Comparison of ENCODE assay signal across 17 mouse cellular contexts in the genomic region with DNA sequence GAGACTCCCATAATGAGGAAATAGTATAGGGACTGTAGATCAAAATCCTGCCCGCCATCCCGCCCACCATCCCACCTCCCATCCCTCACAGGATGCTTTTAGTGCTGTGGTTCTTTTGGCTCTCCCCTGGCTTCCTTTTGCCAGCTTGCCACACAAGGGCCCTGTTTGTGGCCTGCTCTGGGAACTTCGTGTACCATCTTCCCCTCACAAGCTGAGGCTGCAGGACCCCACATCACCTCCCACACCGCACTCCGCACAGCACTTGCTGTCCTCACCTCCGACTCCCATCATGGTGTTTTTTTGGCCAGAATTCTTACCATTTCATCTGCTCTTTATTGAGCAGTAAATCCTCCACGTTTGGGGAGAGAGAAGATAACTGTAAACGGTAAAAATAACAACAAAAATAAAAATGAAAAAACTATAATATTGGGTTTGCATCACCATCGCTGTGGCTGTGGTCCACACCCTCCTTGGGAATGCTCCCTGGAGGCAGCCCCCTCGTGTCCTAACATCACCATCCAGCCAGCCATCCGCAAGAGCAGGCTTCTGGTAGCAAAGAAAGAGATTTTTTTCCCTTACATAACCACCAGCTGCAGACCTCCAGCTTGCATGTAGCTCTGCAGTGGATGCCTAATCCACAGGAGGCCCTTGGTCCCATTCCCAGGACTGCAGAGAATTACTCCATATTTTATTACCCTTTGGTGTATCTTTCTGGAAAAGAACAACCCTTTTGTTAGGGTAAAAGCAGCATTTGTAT. TPM values are rescaled to one million over a fixed set of nuclear protein-coding genes. Genes with fewer than 3 reads are reported as not detected.
A peak's percentile ranks its signal among the peaks of the same experiment; 100 is the strongest.
DNase-seq lines count a peak whose midpoint lies in the region; ATAC-seq lines count a peak whose summit lies in the region.
"Had no signal": no experiment of that assay in that cellular context is flagged by ENCODE, and none has a peak within 500 bp of the region (broad histone marks: within the 10 kb centered on the region; RNA-seq: fewer than 3 reads in every experiment).

No protein-coding gene starts in this region.

- ATAC-seq in midbrain, embryonic 16.5 days: no peak
- no peak for ATAC-seq in midbrain, embryonic 13.5 days
- ATAC-seq: hindbrain, postnatal 0 days had no signal

- no peaks in the 10 kb centered on the region; the same call in 1 of the 2 replicates for H3K4me1 ChIP-seq in midbrain, embryonic 16.5 days (ENCODE audit: control insufficient read depth, insufficient read depth, low read length)
- peaks cover 2% of the 10 kb centered on the region; the same call in 1 of the 2 replicates for H3K4me1 ChIP-seq in midbrain, embryonic 13.5 days (replicated peaks)

- 86% methylated on average over 11 of the region's 11 CpGs for WGBS in midbrain, embryonic 16.5 days
- whole genome bisulfite sequencing in midbrain, embryonic 13.5 days: 88% methylated on average over 11 of the region's 11 CpGs

- H3K4me2 ChIP-seq in midbrain, embryonic 16.5 days (ENCODE audit: low read length): no peak overlapping the region
- no peak overlapping the region for H3K4me2 ChIP-seq in midbrain, embryonic 13.5 days (replicated peaks)
- H3K4me2 ChIP-seq: embryonic facial prominence, embryonic 15.5 days had no signal

- H3K9ac ChIP-seq in midbrain, embryonic 16.5 days (ENCODE audit: low read depth, low read length): peak overlapping the region; percentile 1; the same call in 1 of the 2 replicates
- H3K9ac ChIP-seq in midbrain, embryonic 13.5 days (replicated peaks): no peak overlapping the region
- H3K9ac ChIP-seq: embryonic facial prominence, embryonic 15.5 days had no signal

- no peak overlapping the region for H3K27ac ChIP-seq in midbrain, embryonic 16.5 days (ENCODE audit: low read length)
- H3K27ac ChIP-seq in midbrain, embryonic 13.5 days: no peak overlapping the region
- H3K27ac ChIP-seq: embryonic facial prominence, embryonic 15.5 days; forebrain, embryonic 10.5 days; hindbrain, postnatal 0 days had no signal

- H3K36me3 ChIP-seq in midbrain, embryonic 16.5 days (ENCODE audit: control insufficient read depth, insufficient read depth, low read length): no peaks in the 10 kb centered on the region
- H3K36me3 ChIP-seq in midbrain, embryonic 13.5 days: no peaks in the 10 kb centered on the region
- H3K36me3 ChIP-seq: embryonic facial prominence, embryonic 15.5 days; forebrain, embryonic 10.5 days had no signal

- H3K27me3 ChIP-seq in midbrain, embryonic 16.5 days (ENCODE audit: control insufficient read depth, insufficient read depth, low read depth, low read length): no peaks in the 10 kb centered on the region
- H3K27me3 ChIP-seq in midbrain, embryonic 13.5 days: no peaks in the 10 kb centered on the region
- H3K27me3 ChIP-seq: embryonic facial prominence, embryonic 15.5 days had no signal

- intact Hi-C loops in heart, postnatal 10 days (cut with DNase I): no loop called here
- intact Hi-C loops in heart, postnatal 25 days (cut with DNase I): no loop called here

- no peaks in the 10 kb centered on the region for H3K9me3 ChIP-seq in midbrain, embryonic 16.5 days (replicated peaks; ENCODE audit: control insufficient read depth, low read length, poor library complexity, severe bottlenecking)
- H3K9me3 ChIP-seq in midbrain, embryonic 13.5 days: no peaks in the 10 kb centered on the region
- H3K9me3 ChIP-seq: embryonic facial prominence, embryonic 15.5 days; forebrain, embryonic 10.5 days had no signal

- no peak overlapping the region for H3K4me3 ChIP-seq in midbrain, embryonic 16.5 days (ENCODE audit: low read depth, low read length)
- H3K4me3 ChIP-seq in midbrain, embryonic 13.5 days (replicated peaks): no peak overlapping the region
- H3K4me3 ChIP-seq: embryonic facial prominence, embryonic 15.5 days; forebrain, embryonic 10.5 days had no signal

- peak; percentile 18 to 31 for DNase-seq in heart, postnatal 10 days
- DNase-seq in heart, postnatal 25 days (ENCODE audit: low spot score): no peak
- DNase-seq in gastrocnemius, postnatal 25 days: peak; percentile 51
- peak; percentile 61 for DNase-seq in skeletal muscle tissue, adult 2 months (ENCODE audit: low read depth, low spot score)
- no peak for DNase-seq in adrenal gland, postnatal 10 days
- DNase-seq: embryo, embryonic 11 days; heart, adult 18-20 months; kidney, adult 11 months; kidney, postnatal 14 days; lung, adult 18-20 months; spleen, adult 18-20 months; thymus, adult 2 months had no signal

RNA-seq across cellular contexts. Expression of gene Pepd, which starts 51.9 kb away (rescaled TPM):
- total RNA-seq in heart, postnatal 10 days (2021): 10 to 100 TPM; 26.3 to 27.6 TPM
- total RNA-seq in heart, postnatal 25 days (2021): 10 to 100 TPM; 22.9 to 23.4 TPM
- 62.7 and 68.6 TPM in 2 replicates for polyA plus RNA-seq in midbrain, embryonic 16.5 days (2015; fragmentation: Nextera tagmentation; extraction: Ambion mirVana)
- polyA plus RNA-seq in midbrain, embryonic 13.5 days (2015; fragmentation: Nextera tagmentation; extraction: Ambion mirVana): 55.5 and 56.0 TPM in 2 replicates
- 10 to 100 TPM; 26.0 to 27.1 TPM for total RNA-seq in gastrocnemius, postnatal 25 days (2021)
- total RNA-seq in adrenal gland, postnatal 10 days (2021): 10 to 100 TPM; 56.6 to 58.9 TPM

Comparison
In these comparisons a context has a peak if more than half of its experiments do, and no peak if none do; other contexts are left out.
1. DNase-seq: peak in heart, postnatal 10 days (2 of 2), gastrocnemius, postnatal 25 days (single experiment) and skeletal muscle tissue, adult 2 months (single experiment); none in heart, postnatal 25 days (single experiment) and adrenal gland, postnatal 10 days (single experiment).